Mouse (Mus musculus) kidney, postnatal 0 days (tissue): ENCODE measurements around the gene Klhl23. TPM values are rescaled to one million over a fixed set of nuclear protein-coding genes. Genes with fewer than 3 reads are reported as not detected.

ENCODE experiments used
- ATAC-seq: fragments of 200-750 bp; cut with Nextera tagmentation; replicated peaks from 2 replicates; pipeline ENCODE4 v1.8.0; 2017; ENCODE audit warnings: low read depth, moderate number of reproducible peaks, moderate TSS enrichment, moderate library complexity; ENCODE audit not compliant: low FRiP score
- DNase-seq: peaks from one replicate; pipeline ENCODE4 v3.0.0-alpha.2; 2016; ENCODE audit warnings: low spot score
- H3K27ac ChIP-seq: fragments of 300-500 bp; sonication (generic); 2 replicates; pipeline ENCODE4 v1.5.1; 2014; ENCODE audit warnings: mild to moderate bottlenecking
- H3K27me3 ChIP-seq: fragments of 300-500 bp; sonication (generic); 2 replicates; pipeline ENCODE4 v1.6.1; 2014; ENCODE audit warnings: low read length, mixed read lengths; ENCODE audit not compliant: insufficient read depth
- H3K36me3 ChIP-seq: fragments of 300-500 bp; sonication (generic); 2 replicates; pipeline ENCODE4 v1.6.1; 2014; ENCODE audit warnings: low read length, mixed read lengths; ENCODE audit not compliant: insufficient read depth
- H3K4me1 ChIP-seq: fragments of 300-500 bp; sonication (generic); replicated peaks from 2 replicates; pipeline ENCODE4 v1.6.1; 2014; ENCODE audit warnings: antibody characterized with exemption, low read length, mixed read lengths; ENCODE audit not compliant: insufficient read depth
- H3K4me2 ChIP-seq: fragments of 300-500 bp; sonication (generic); 2 replicates; pipeline ENCODE4 v1.6.1; 2014; ENCODE audit warnings: mild to moderate bottlenecking, low read length, moderate library complexity, mixed read lengths
- H3K4me3 ChIP-seq: fragments of 300-500 bp; sonication (generic); replicated peaks from 2 replicates; pipeline ENCODE4 v1.5.1; 2014; ENCODE audit warnings: low read depth, low read length
- H3K9ac ChIP-seq: fragments of 300-500 bp; sonication (generic); 2 replicates; pipeline ENCODE4 v1.6.1; 2014; ENCODE audit warnings: low read depth, low read length
- H3K9me3 ChIP-seq: fragments of 300-500 bp; sonication (generic); replicated peaks from 2 replicates; pipeline ENCODE4 v1.6.1; 2016; ENCODE audit warnings: low read length, inconsistent platforms, mixed read lengths
- CTCF ChIP-seq: IDR thresholded peaks from 2 replicates; pipeline ENCODE4 v1.5.1; 2016; ENCODE audit warnings: antibody characterized with exemption, low read depth, mild to moderate bottlenecking, moderate library complexity
- WGBS: fragments of 180-500 bp; shearing (Covaris S2); extraction: QIAGEN DNeasy Blood & Tissue Kit; methylation state at CpG from one replicate; pipeline ENCODE4 v1.1.7; 2014; 5-methylcytosine and 5-hydroxymethylcytosine counted together
- polyA plus RNA-seq: library from polyadenylated mRNA; unstranded; fragments of >200 nt; fragmentation: Nextera tagmentation; extraction: Ambion mirVana; gene quantifications from 2 replicates; pipeline ENCODE4 v1.2.1, GENCODE M21; 2015

Klhl23 gene
- polyA plus RNA-seq, 1 experiment from 2014 or later = 15.4 TPM

GRCm38 (mm10) chr2:69840261-69840660, 18.5 kb downstream of the Klhl23 start:
- DNase-seq (no peak), ATAC-seq (no peak)
- whole genome bisulfite sequencing = 51% methylated on average over 6 of the region's 6 CpGs
- Histone ChIP-seq H3K36me3 (0 out of 2 replicates have a peak, but pooled peaks cover 4% of the 10 kb centered on the region), H3K4me2 (no peak overlapping the region), H3K27ac (no peak overlapping the region), H3K9ac (no peak overlapping the region), H3K4me1 (no peaks in the 10 kb centered on the region), H3K4me3 (no peak overlapping the region), H3K9me3 (no peaks in the 10 kb centered on the region), H3K27me3 (no peaks in the 10 kb centered on the region)
- TF ChIP-seq CTCF = no peak

GRCm38 (mm10) chr2:69849215-69849614, 27.5 kb downstream of the Klhl23 start:
- Histone ChIP-seq H3K36me3 (no peaks in the 10 kb centered on the region), H3K4me2 (no peak overlapping the region), H3K9ac (no peak overlapping the region), H3K27ac (peak overlapping the region; percentile 66; the same call in 1 of the 2 replicates), H3K4me3 (no peak overlapping the region), H3K27me3 (no peaks in the 10 kb centered on the region), H3K4me1 (no peaks in the 10 kb centered on the region), H3K9me3 (no peaks in the 10 kb centered on the region)
- ATAC-seq = no peak
- TF ChIP-seq CTCF = no peak
- peak; percentile 61 for DNase-seq
- 63% methylated on average over 6 of the region's 6 CpGs for WGBS

GRCm38 (mm10) chr2:69851427-69852058, 29.8 kb downstream of the Klhl23 start:
- Histone ChIP-seq H3K9me3 (no peaks in the 10 kb centered on the region), H3K4me1 (no peaks in the 10 kb centered on the region), H3K27ac (no peak overlapping the region), H3K9ac (no peak overlapping the region), H3K4me2 (no peak overlapping the region), H3K36me3 (no peaks in the 10 kb centered on the region), H3K27me3 (no peaks in the 10 kb centered on the region), H3K4me3 (no peak overlapping the region)
- 58% methylated on average over 2 of the region's 2 CpGs for WGBS
- no peak for DNase-seq
- peak; percentile 43; the same call in 1 of the 2 replicates for TF ChIP-seq CTCF
- peak; percentile 50; the same call in 1 of the 2 replicates for ATAC-seq

- Histone ChIP-seq H3K4me1 (no peaks in the 10 kb centered on the region), H3K9me3 (no peaks in the 10 kb centered on the region), H3K4me2 (no peak overlapping the region), H3K9ac (no peak overlapping the region), H3K36me3 (no peaks in the 10 kb centered on the region), H3K4me3 (no peak overlapping the region), H3K27me3 (no peaks in the 10 kb centered on the region), H3K27ac (no peak overlapping the region)
- DNase-seq = peak; percentile 18
- WGBS = 55% methylated on average over 8 of the region's 8 CpGs
- ATAC-seq = no peak
- peak; percentile 36; the same call in 1 of the 2 replicates for TF ChIP-seq CTCF
Observed at GRCm38 (mm10) chr2:69856392-69856791, 34.6 kb downstream of the Klhl23 start.

- Histone ChIP-seq H3K27me3 (no peaks in the 10 kb centered on the region), H3K9me3 (no peaks in the 10 kb centered on the region), H3K4me2 (no peak overlapping the region), H3K36me3 (no peaks in the 10 kb centered on the region), H3K4me1 (peaks cover 5% of the 10 kb centered on the region), H3K4me3 (no peak overlapping the region), H3K27ac (no peak overlapping the region), H3K9ac (no peak overlapping the region)
- peak; percentile 49 for TF ChIP-seq CTCF
- ATAC-seq (no peak), DNase-seq (no peak)
- WGBS = 87% methylated on average over 1 of the region's 1 CpGs
Observed at GRCm38 (mm10) chr2:69857882-69858281, 36.1 kb downstream of the Klhl23 start.

GRCm38 (mm10) chr2:69860972-69861452, 39.3 kb downstream of the Klhl23 start:
- H3K27ac ChIP-seq = peak overlapping the region; percentile 97
- H3K4me1 ChIP-seq = peaks cover 11% of the 10 kb centered on the region
- 0 out of 2 replicates have a peak, but pooled peaks cover 5% of the 10 kb centered on the region for H3K36me3 ChIP-seq
- H3K9ac ChIP-seq = peak overlapping the region; percentile 99; the same call in 1 of the 2 replicates
- H3K4me2 ChIP-seq = peak overlapping the region; percentile 71
- ATAC-seq (0 out of 2 replicates have a peak, but pooled peaks have one; percentile 36), DNase-seq (no peak)
- no peaks in the 10 kb centered on the region for H3K27me3 ChIP-seq
- no peaks in the 10 kb centered on the region for H3K9me3 ChIP-seq
- no peak for TF ChIP-seq CTCF
- WGBS = 10% methylated on average over 13 of the region's 13 CpGs
- peak overlapping the region; percentile 100 for H3K4me3 ChIP-seq
